ENCODE assay signal across 11 mouse cellular contexts in the genomic region with DNA sequence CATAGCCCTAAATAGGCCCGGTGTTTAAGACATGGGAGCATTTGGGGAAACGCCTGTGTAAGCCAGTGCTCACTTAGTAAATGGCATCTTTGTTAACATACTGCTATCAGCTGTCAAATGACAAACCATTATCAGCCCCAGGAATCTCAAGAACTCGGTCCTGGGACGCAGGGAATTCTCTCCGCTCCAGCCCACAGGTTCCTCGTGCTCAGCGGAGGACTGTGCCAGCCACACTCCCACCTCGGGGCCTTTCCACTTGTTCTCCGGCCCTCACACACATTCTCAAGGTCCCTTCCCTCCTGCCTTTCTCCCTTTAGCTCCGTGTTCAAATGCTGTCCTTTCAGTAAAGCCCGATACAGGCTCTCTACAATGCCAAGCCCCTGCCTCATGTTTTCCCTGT. TPM values are rescaled to one million over a fixed set of nuclear protein-coding genes. Genes with fewer than 3 reads are reported as not detected.
DNase-seq lines count a peak whose midpoint lies in the region; ATAC-seq and TF ChIP-seq lines count a peak whose summit lies in the region.
"Had no signal": no experiment of that assay in that cellular context is flagged by ENCODE, and none has a peak within 500 bp of the region (broad histone marks: within the 10 kb centered on the region; RNA-seq: fewer than 3 reads in every experiment).

No protein-coding gene starts in this region.

- H3K27ac ChIP-seq in heart, embryonic 16.5 days (ENCODE audit: low read length), result no peak overlapping the region
- H3K27ac ChIP-seq in intestine, postnatal 0 days (ENCODE audit: low read depth, low read length), result no peak overlapping the region
- H3K27ac ChIP-seq in stomach, embryonic 16.5 days (ENCODE audit: low read length), result peak overlapping the region; percentile 91

- H3K9me3 ChIP-seq in heart, embryonic 16.5 days (replicated peaks; ENCODE audit: control insufficient read depth, low read length), result no peaks in the 10 kb centered on the region
- no peaks in the 10 kb centered on the region for H3K9me3 ChIP-seq in megakaryocyte, embryonic 14.5 days
- H3K9me3 ChIP-seq in intestine, postnatal 0 days (ENCODE audit: control insufficient read depth), result no peaks in the 10 kb centered on the region
- H3K9me3 ChIP-seq in stomach, embryonic 16.5 days (replicated peaks; ENCODE audit: control insufficient read depth, low read length), result no peaks in the 10 kb centered on the region

- H3K4me1 ChIP-seq in heart, embryonic 16.5 days (ENCODE audit: control insufficient read depth, insufficient read depth, low read length), result peaks cover 25% of the 10 kb centered on the region
- H3K4me1 ChIP-seq in megakaryocyte, embryonic 14.5 days, result peaks cover 86% of the 10 kb centered on the region
- peaks cover 24% of the 10 kb centered on the region for H3K4me1 ChIP-seq in intestine, postnatal 0 days (replicated peaks; ENCODE audit: control insufficient read depth, insufficient read depth, low read length)
- H3K4me1 ChIP-seq in stomach, embryonic 16.5 days (ENCODE audit: control insufficient read depth, insufficient read depth, low read length), result peaks cover 45% of the 10 kb centered on the region

- DNase-seq in heart, postnatal 4 days, result no peak
- no peak for DNase-seq in ovary, adult 18-20 months (ENCODE audit: low spot score)
- DNase-seq in thymus, postnatal 36 days, result no peak
- DNase-seq: midbrain, embryonic 14.5 days had no signal

- TF ChIP-seq CTCF in intestine, postnatal 0 days (IDR thresholded peaks at IDR 0.05; ENCODE audit: low read depth), result no peak

- no peak overlapping the region for H3K4me3 ChIP-seq in heart, embryonic 16.5 days (ENCODE audit: low read length)
- H3K4me3 ChIP-seq in megakaryocyte, embryonic 14.5 days (replicated peaks), result peak overlapping the region; percentile 96
- H3K4me3 ChIP-seq in intestine, postnatal 0 days (ENCODE audit: low read depth, low read length), result no peak overlapping the region
- peak overlapping the region; percentile 87 for H3K4me3 ChIP-seq in stomach, embryonic 16.5 days (replicated peaks; ENCODE audit: low read length)

- ATAC-seq in heart, embryonic 16.5 days (replicated peaks; ENCODE audit: extremely low read depth, insufficient read depth, low FRiP score), result no peak
- ATAC-seq in megakaryocyte, adult 5-6 weeks (ENCODE audit: poor library complexity, severe bottlenecking), result no peak
- ATAC-seq in intestine, postnatal 0 days, result no peak
- no peak for ATAC-seq in stomach, embryonic 16.5 days (ENCODE audit: insufficient read depth, low FRiP score)
- ATAC-seq: CD4-positive, CD25-positive, alpha-beta regulatory T cell, adult 4 months; inflammation-experienced regulatory T-cells, adult 6 months had no signal

- H3K27me3 ChIP-seq in heart, embryonic 16.5 days (ENCODE audit: control insufficient read depth, insufficient read depth, low read length), result no peaks in the 10 kb centered on the region
- no peaks in the 10 kb centered on the region for H3K27me3 ChIP-seq in megakaryocyte, embryonic 14.5 days (replicated peaks)
- 0 out of 2 replicates have a peak, but pooled peaks cover 4% of the 10 kb centered on the region for H3K27me3 ChIP-seq in intestine, postnatal 0 days (replicated peaks; ENCODE audit: control insufficient read depth, insufficient read depth, low read length)
- no peaks in the 10 kb centered on the region for H3K27me3 ChIP-seq in stomach, embryonic 16.5 days (ENCODE audit: control insufficient read depth, insufficient read depth, low read length)

- no peak overlapping the region for H3K4me2 ChIP-seq in heart, embryonic 16.5 days (ENCODE audit: low read depth, low read length)
- H3K4me2 ChIP-seq in intestine, postnatal 0 days (replicated peaks; ENCODE audit: low read depth), result peak overlapping the region; percentile 93; the same call in 1 of the 2 replicates
- H3K4me2 ChIP-seq in stomach, embryonic 16.5 days (ENCODE audit: low read depth, low read length), result peak overlapping the region; percentile 84

- peak overlapping the region; percentile 0; the same call in 1 of the 2 replicates for H3K9ac ChIP-seq in heart, embryonic 16.5 days (ENCODE audit: low read length)
- H3K9ac ChIP-seq in intestine, postnatal 0 days (ENCODE audit: low read depth, low read length), result no peak overlapping the region; the same call in 1 of the 2 replicates
- peak overlapping the region; percentile 91 for H3K9ac ChIP-seq in stomach, embryonic 16.5 days (ENCODE audit: low read length)

- no peaks in the 10 kb centered on the region for H3K36me3 ChIP-seq in heart, embryonic 16.5 days (ENCODE audit: control insufficient read depth, insufficient read depth)
- peaks cover 46% of the 10 kb centered on the region for H3K36me3 ChIP-seq in megakaryocyte, embryonic 14.5 days (replicated peaks; ENCODE audit: low read length)
- peaks cover 16% of the 10 kb centered on the region for H3K36me3 ChIP-seq in intestine, postnatal 0 days (ENCODE audit: control insufficient read depth, insufficient read depth)
- H3K36me3 ChIP-seq in stomach, embryonic 16.5 days (ENCODE audit: control insufficient read depth, insufficient read depth, low read length), result 0 out of 2 replicates have a peak, but pooled peaks cover 6% of the 10 kb centered on the region

- WGBS in heart, embryonic 16.5 days, result 39% methylated on average over 11 of the region's 11 CpGs
- WGBS in intestine, postnatal 0 days, result 66% methylated on average over 11 of the region's 11 CpGs
- WGBS in stomach, embryonic 16.5 days, result 57% methylated on average over 11 of the region's 11 CpGs

RNA-seq across cellular contexts. Expression of a gene that starts 2.6 kb away (rescaled TPM):
- polyA plus RNA-seq in heart, embryonic 16.5 days (2015; fragmentation: Nextera tagmentation; extraction: Ambion mirVana), result 2.2 and 3.0 TPM in 2 replicates
- total RNA-seq in heart, postnatal 4 days (2021), result 10 to 100 TPM; 23.0 to 26.1 TPM
- polyA plus RNA-seq in megakaryocyte, embryonic 14.5 days (2012; ENCODE audit: insufficient read depth, low replicate concordance), result not detected in 2 replicates
- total RNA-seq in megakaryocyte, adult 5-6 weeks (2015), result 6.1 and 22.8 TPM in 2 replicates
- not detected in 2 replicates for total RNA-seq in megakaryocyte, adult 5-6 weeks (2017)
- polyA plus RNA-seq in intestine, postnatal 0 days (2015; fragmentation: Nextera tagmentation; extraction: Ambion mirVana), result 8.8 and 10.0 TPM in 2 replicates
- polyA plus RNA-seq in stomach, embryonic 16.5 days (2015; fragmentation: Nextera tagmentation; extraction: Ambion mirVana), result 9.2 TPM in 1 of 2 replicates, not detected in the other
- polyA plus RNA-seq: CD4-positive, CD25-positive, alpha-beta regulatory T cell, adult 4 months; inflammation-experienced regulatory T-cells, adult 6 months had no signal

RNA-seq across cellular contexts. Expression of a gene that starts 26.8 kb away (rescaled TPM):
- polyA plus RNA-seq in heart, embryonic 16.5 days (2015; fragmentation: Nextera tagmentation; extraction: Ambion mirVana), result 210 and 218 TPM in 2 replicates
- 100 to 1,000 TPM; 131 to 137 TPM for total RNA-seq in heart, postnatal 4 days (2021)
- polyA plus RNA-seq in megakaryocyte, embryonic 14.5 days (2012; ENCODE audit: insufficient read depth, low replicate concordance), result 314 and 1,236 TPM in 2 replicates
- 68.8 and 86.3 TPM in 2 replicates for total RNA-seq in megakaryocyte, adult 5-6 weeks (2015)
- total RNA-seq in megakaryocyte, adult 5-6 weeks (2017), result 45.1 and 51.9 TPM in 2 replicates
- 173 and 174 TPM in 2 replicates for polyA plus RNA-seq in intestine, postnatal 0 days (2015; fragmentation: Nextera tagmentation; extraction: Ambion mirVana)
- polyA plus RNA-seq in stomach, embryonic 16.5 days (2015; fragmentation: Nextera tagmentation; extraction: Ambion mirVana), result 267 and 298 TPM in 2 replicates

RNA-seq across cellular contexts. Expression of a gene that starts 30.0 kb away (rescaled TPM):
- 0.51 and 4.9 TPM in 2 replicates for polyA plus RNA-seq in heart, embryonic 16.5 days (2015; fragmentation: Nextera tagmentation; extraction: Ambion mirVana)
- total RNA-seq in heart, postnatal 4 days (2021), result 10 to 100 TPM; 15.9 to 16.6 TPM
- 372 and 610 TPM in 2 replicates for polyA plus RNA-seq in megakaryocyte, embryonic 14.5 days (2012; ENCODE audit: insufficient read depth, low replicate concordance)
- total RNA-seq in megakaryocyte, adult 5-6 weeks (2015), result 79.3 and 125 TPM in 2 replicates
- 55.5 and 59.5 TPM in 2 replicates for total RNA-seq in megakaryocyte, adult 5-6 weeks (2017)
- 49.8 and 52.6 TPM in 2 replicates for polyA plus RNA-seq in intestine, postnatal 0 days (2015; fragmentation: Nextera tagmentation; extraction: Ambion mirVana)
- polyA plus RNA-seq in stomach, embryonic 16.5 days (2015; fragmentation: Nextera tagmentation; extraction: Ambion mirVana), result 0.69 and 0.92 TPM in 2 replicates

RNA-seq across cellular contexts. Expression of a gene that starts 30.9 kb away (rescaled TPM):
- polyA plus RNA-seq in heart, embryonic 16.5 days (2015; fragmentation: Nextera tagmentation; extraction: Ambion mirVana), result 44.5 and 44.9 TPM in 2 replicates
- 10 to 100 TPM; 41.1 to 41.6 TPM for total RNA-seq in heart, postnatal 4 days (2021)
- 164 and 173 TPM in 2 replicates for polyA plus RNA-seq in megakaryocyte, embryonic 14.5 days (2012; ENCODE audit: insufficient read depth, low replicate concordance)
- 25.1 and 35.7 TPM in 2 replicates for total RNA-seq in megakaryocyte, adult 5-6 weeks (2015)
- 40.6 and 43.1 TPM in 2 replicates for total RNA-seq in megakaryocyte, adult 5-6 weeks (2017)
- polyA plus RNA-seq in intestine, postnatal 0 days (2015; fragmentation: Nextera tagmentation; extraction: Ambion mirVana), result 25.0 and 26.8 TPM in 2 replicates
- polyA plus RNA-seq in stomach, embryonic 16.5 days (2015; fragmentation: Nextera tagmentation; extraction: Ambion mirVana), result 35.7 and 36.8 TPM in 2 replicates

Comparison
In these comparisons a context has a peak if more than half of its experiments do, and no peak if none do; other contexts are left out.
1. H3K4me3 ChIP-seq: peak in megakaryocyte, embryonic 14.5 days (single experiment) and stomach, embryonic 16.5 days (single experiment); none in heart, embryonic 16.5 days (single experiment) and intestine, postnatal 0 days (single experiment).